Mouse (Mus musculus) heart, embryonic 13.5 days (tissue): Measurements from ENCODE around the gene Noxo1. TPM values are rescaled to one million over a fixed set of nuclear protein-coding genes. Genes with fewer than 3 reads are reported as not detected.

Experiments used
- ATAC-seq: fragments of 200-750 bp; cut with Nextera tagmentation; 2 replicates; pipeline ENCODE4 v1.8.0; 2017; ENCODE audit warnings: moderate TSS enrichment; ENCODE audit not compliant: insufficient number of reproducible peaks, low FRiP score, low TSS enrichment; ENCODE audit errors: extremely low read depth
- H3K27ac ChIP-seq: fragments of 300-500 bp; sonication (generic); replicated peaks from 2 replicates; pipeline ENCODE4 v1.5.1; 2015; ENCODE audit warnings: moderate library complexity, mild to moderate bottlenecking, inconsistent platforms
- H3K27me3 ChIP-seq: fragments of 300-500 bp; sonication (generic); replicated peaks from 2 replicates; pipeline ENCODE4 v1.6.1; 2015; ENCODE audit warnings: mild to moderate bottlenecking, inconsistent platforms
- H3K36me3 ChIP-seq: fragments of 300-500 bp; sonication (generic); 2 replicates; pipeline ENCODE4 v1.6.1; 2015; ENCODE audit warnings: mild to moderate bottlenecking, inconsistent platforms
- H3K4me1 ChIP-seq: fragments of 300-500 bp; sonication (generic); 2 replicates; pipeline ENCODE4 v1.6.1; 2015; ENCODE audit warnings: inconsistent platforms
- H3K4me2 ChIP-seq: fragments of 300-500 bp; sonication (generic); 2 replicates; pipeline ENCODE4 v1.6.1; 2015; ENCODE audit warnings: inconsistent platforms, mild to moderate bottlenecking, moderate library complexity
- H3K4me3 ChIP-seq: fragments of 300-500 bp; sonication (generic); 2 replicates; pipeline ENCODE4 v1.5.1; 2015; ENCODE audit warnings: moderate library complexity, mild to moderate bottlenecking, inconsistent platforms
- H3K9ac ChIP-seq: fragments of 300-500 bp; sonication (generic); 2 replicates; pipeline ENCODE4 v1.6.1; 2015; ENCODE audit warnings: inconsistent platforms, mild to moderate bottlenecking, moderate library complexity
- H3K9me3 ChIP-seq: fragments of 300-500 bp; sonication (generic); 2 replicates; pipeline ENCODE4 v1.6.1; 2016; ENCODE audit warnings: inconsistent platforms
- WGBS: fragments of 180-500 bp; shearing (Covaris S2); methylation state at CpG from one replicate; pipeline ENCODE4 v1.1.7; 2015; ENCODE audit warnings: mixed read lengths; 5-methylcytosine and 5-hydroxymethylcytosine counted together
- polyA plus RNA-seq: library from polyadenylated mRNA; unstranded; fragments of >200 nt; fragmentation: Nextera tagmentation; extraction: Ambion mirVana; gene quantifications from 2 replicates; pipeline ENCODE4 v1.2.1, GENCODE M21; 2015

Noxo1 gene
- polyA plus RNA-seq = 1.1 TPM in 2 replicates

- Histone ChIP-seq H3K9ac (peak within 1 kb of the TSS; percentile 94), H3K4me3 (peak within 1 kb of the TSS; percentile 89), H3K36me3 (peaks cover 40% of the 10 kb centered on the region), H3K4me2 (peak within 1 kb of the TSS; percentile 92), H3K27me3 (peaks cover 3% of the 10 kb centered on the region), H3K4me1 (peaks cover 29% of the 10 kb centered on the region), H3K9me3 (no peaks in the 10 kb centered on the region), H3K27ac (peak within 1 kb of the TSS; percentile 84)
- under 1% methylated on average over 59 of the region's 76 CpGs for WGBS
- peak; percentile 93 for ATAC-seq
Measured at GRCm38 (mm10) chr17:24696011-24696697, at the start of gene Noxo1, which contains the start of gene Gfer. TSS of gene Noxo1 (plus strand) at chr17:24696234. TSS of gene Gfer (minus strand) at chr17:24696156.

- Histone ChIP-seq H3K4me2 (no peak overlapping the region), H3K4me3 (no peak overlapping the region), H3K27ac (peak overlapping the region; percentile 87), H3K9me3 (no peaks in the 10 kb centered on the region), H3K9ac (no peak overlapping the region), H3K27me3 (peaks cover 56% of the 10 kb centered on the region), H3K36me3 (peaks cover 19% of the 10 kb centered on the region), H3K4me1 (peaks cover 57% of the 10 kb centered on the region)
- ATAC-seq = no peak
- 77% methylated on average over 4 of the region's 4 CpGs for WGBS
Measured at GRCm38 (mm10) chr17:24646381-24646780, 49.7 kb upstream of the Noxo1 start.

GRCm38 (mm10) chr17:24647493-24647892 is 48.5 kb upstream of the Noxo1 start:
- Histone ChIP-seq H3K27ac (peak overlapping the region; percentile 87), H3K9ac (peak overlapping the region; percentile 64), H3K4me2 (peak overlapping the region; percentile 98), H3K36me3 (peaks cover 9% of the 10 kb centered on the region), H3K4me1 (peaks cover 57% of the 10 kb centered on the region), H3K9me3 (no peaks in the 10 kb centered on the region), H3K4me3 (peak overlapping the region; percentile 74), H3K27me3 (peaks cover 48% of the 10 kb centered on the region)
- WGBS = 62% methylated on average over 11 of the region's 11 CpGs
- no peak for ATAC-seq

GRCm38 (mm10) chr17:24648731-24649377 is 47.2 kb upstream of the Noxo1 start:
- Histone ChIP-seq H3K27me3 (peaks cover 39% of the 10 kb centered on the region), H3K27ac (peak overlapping the region; percentile 72; the same call in 1 of the 2 replicates), H3K4me1 (peaks cover 54% of the 10 kb centered on the region)

GRCm38 (mm10) chr17:24649581-24650069 is 46.4 kb upstream of the Noxo1 start:
- Histone ChIP-seq H3K4me2 (peak overlapping the region; percentile 98), H3K4me1 (peaks cover 47% of the 10 kb centered on the region), H3K9me3 (no peaks in the 10 kb centered on the region), H3K27ac (peak overlapping the region; percentile 72), H3K9ac (peak overlapping the region; percentile 94), H3K36me3 (no peaks in the 10 kb centered on the region), H3K27me3 (peaks cover 42% of the 10 kb centered on the region), H3K4me3 (peak overlapping the region; percentile 74)
- ATAC-seq = no peak
- WGBS = 2% methylated on average over 35 of the region's 35 CpGs

More at GRCm38 (mm10) chr17:24648731-24649377, 47.2 kb upstream of the Noxo1 start:
- Histone ChIP-seq H3K4me3 (peak overlapping the region; percentile 74), H3K9me3 (no peaks in the 10 kb centered on the region), H3K4me2 (peak overlapping the region; percentile 98), H3K36me3 (no peaks in the 10 kb centered on the region), H3K9ac (peak overlapping the region; percentile 94)
- WGBS = 72% methylated on average over 10 of the region's 10 CpGs
- ATAC-seq = no peak

- H3K4me1 ChIP-seq = peaks cover 41% of the 10 kb centered on the region
- ATAC-seq = no peak
- peak within 1 kb of the TSS; percentile 72 for H3K27ac ChIP-seq
- H3K27me3 ChIP-seq = peaks cover 46% of the 10 kb centered on the region
- 1% methylated on average over 30 of the region's 41 CpGs for WGBS
- no peaks in the 10 kb centered on the region for H3K9me3 ChIP-seq
- peak within 1 kb of the TSS; percentile 94 for H3K9ac ChIP-seq
- H3K36me3 ChIP-seq = no peaks in the 10 kb centered on the region
- H3K4me2 ChIP-seq = peak within 1 kb of the TSS; percentile 98
- peak within 1 kb of the TSS; percentile 74 for H3K4me3 ChIP-seq
Measured at GRCm38 (mm10) chr17:24650070-24650616, 45.9 kb upstream of the Noxo1 start, which contains the start of gene Slc9a3r2. TSS of gene Slc9a3r2 (minus strand) at chr17:24650327.

- Histone ChIP-seq H3K27ac (no peak overlapping the region; the same call in 1 of the 2 replicates), H3K4me1 (peaks cover 35% of the 10 kb centered on the region), H3K36me3 (no peaks in the 10 kb centered on the region), H3K9ac (peak overlapping the region; percentile 94; the same call in 1 of the 2 replicates), H3K4me2 (peak overlapping the region; percentile 98), H3K27me3 (peaks cover 48% of the 10 kb centered on the region), H3K4me3 (peak overlapping the region; percentile 74; the same call in 1 of the 2 replicates), H3K9me3 (no peaks in the 10 kb centered on the region)
- WGBS = 66% methylated on average over 4 of the region's 4 CpGs
- ATAC-seq = no peak
Measured at GRCm38 (mm10) chr17:24650766-24651165, 45.3 kb upstream of the Noxo1 start.

- no peak for ATAC-seq
- 54% methylated on average over 3 of the region's 3 CpGs for WGBS
Measured at GRCm38 (mm10) chr17:24651835-24652234, 44.2 kb upstream of the Noxo1 start.

GRCm38 (mm10) chr17:24653967-24654710 is 41.9 kb upstream of the Noxo1 start:
- Histone ChIP-seq H3K27me3 (peaks cover 67% of the 10 kb centered on the region), H3K4me3 (peak overlapping the region; percentile 44), H3K27ac (no peak overlapping the region), H3K4me1 (peaks cover 29% of the 10 kb centered on the region), H3K36me3 (no peaks in the 10 kb centered on the region), H3K4me2 (peak overlapping the region; percentile 69), H3K9me3 (no peaks in the 10 kb centered on the region), H3K9ac (peak overlapping the region; percentile 69)
- WGBS = 3% methylated on average over 17 of the region's 19 CpGs
- no peak for ATAC-seq

More at GRCm38 (mm10) chr17:24651835-24652234, 44.2 kb upstream of the Noxo1 start:
- H3K36me3 ChIP-seq = no peaks in the 10 kb centered on the region
- no peak overlapping the region for H3K4me3 ChIP-seq
- no peak overlapping the region for H3K9ac ChIP-seq
- no peak overlapping the region for H3K27ac ChIP-seq
- H3K4me2 ChIP-seq = no peak overlapping the region
- H3K9me3 ChIP-seq = no peaks in the 10 kb centered on the region
- H3K4me1 ChIP-seq = peaks cover 30% of the 10 kb centered on the region
- peaks cover 59% of the 10 kb centered on the region for H3K27me3 ChIP-seq

GRCm38 (mm10) chr17:24654969-24655368 is 41.1 kb upstream of the Noxo1 start:
- WGBS = 77% methylated on average over 4 of the region's 4 CpGs
- ATAC-seq = no peak

More at GRCm38 (mm10) chr17:24654969-24655368, 41.1 kb upstream of the Noxo1 start:
- H3K36me3 ChIP-seq = no peaks in the 10 kb centered on the region
- no peak overlapping the region for H3K27ac ChIP-seq
- no peak overlapping the region for H3K9ac ChIP-seq
- no peak overlapping the region for H3K4me3 ChIP-seq
- no peak overlapping the region for H3K4me2 ChIP-seq
- H3K9me3 ChIP-seq = no peaks in the 10 kb centered on the region
- peaks cover 22% of the 10 kb centered on the region for H3K4me1 ChIP-seq
- H3K27me3 ChIP-seq = peaks cover 67% of the 10 kb centered on the region
